Mouse (Mus musculus): ENCODE results near the gene Mypn. TPM values are rescaled to one million over a fixed set of nuclear protein-coding genes. Genes with fewer than 3 reads are reported as not detected.

Gene Mypn
- polyA plus RNA-seq, 1 experiment from 2014 or later = 0.12 TPM

- WGBS = 68% methylated on average over 7 of the region's 7 CpGs
- no peak for ATAC-seq (ENCODE audit: low FRiP score, low TSS enrichment)
Measured at GRCm38 (mm10) chr10:63130500-63130899, 73.3 kb downstream of the Mypn start.

GRCm38 (mm10) chr10:63128256-63128655 is 75.5 kb downstream of the Mypn start:
- no peak for DNase-seq (ENCODE audit: low spot score)
- TF ChIP-seq CTCF (IDR thresholded peaks at IDR 0.05; ENCODE audit: low read depth) (no peak), EP300 (optimal IDR thresholded peaks at IDR 0.05) (no peak)
- H3K27ac ChIP-seq (replicated peaks) = no peak overlapping the region
- H3K9ac ChIP-seq (ENCODE audit: low read length) = no peak overlapping the region
- no peak overlapping the region for H3K4me2 ChIP-seq (replicated peaks; ENCODE audit: low read depth)
- H3K36me3 ChIP-seq (ENCODE audit: control insufficient read depth, insufficient read depth, low read length) = no peaks in the 10 kb centered on the region
- no peaks in the 10 kb centered on the region for H3K4me1 ChIP-seq (replicated peaks; ENCODE audit: control insufficient read depth, insufficient read depth)
- no peaks in the 10 kb centered on the region for H3K27me3 ChIP-seq (ENCODE audit: control insufficient read depth, insufficient read depth, low read length)
- H3K4me3 ChIP-seq (ENCODE audit: low read depth, low read length) = no peak overlapping the region
- WGBS = 38% methylated on average over 7 of the region's 7 CpGs
- ATAC-seq (ENCODE audit: low FRiP score, low TSS enrichment) = no peak
- H3K9me3 ChIP-seq (ENCODE audit: control insufficient read depth, low read length) = no peaks in the 10 kb centered on the region

More at GRCm38 (mm10) chr10:63130500-63130899, 73.3 kb downstream of the Mypn start:
- Histone ChIP-seq H3K4me3 (ENCODE audit: low read depth, low read length) (no peak overlapping the region), H3K4me2 (replicated peaks; ENCODE audit: low read depth) (no peak overlapping the region), H3K27ac (replicated peaks) (no peak overlapping the region), H3K9me3 (ENCODE audit: control insufficient read depth, low read length) (no peaks in the 10 kb centered on the region), H3K9ac (ENCODE audit: low read length) (no peak overlapping the region), H3K4me1 (replicated peaks; ENCODE audit: control insufficient read depth, insufficient read depth) (no peaks in the 10 kb centered on the region), H3K27me3 (ENCODE audit: control insufficient read depth, insufficient read depth, low read length) (no peaks in the 10 kb centered on the region), H3K36me3 (ENCODE audit: control insufficient read depth, insufficient read depth, low read length) (no peaks in the 10 kb centered on the region)
- TF ChIP-seq EP300 (optimal IDR thresholded peaks at IDR 0.05) = no peak
- 0 out of 2 replicates have a peak, but pooled peaks have one; percentile 10 for TF ChIP-seq CTCF (IDR thresholded peaks at IDR 0.05; ENCODE audit: low read depth)
- DNase-seq (ENCODE audit: low spot score) = no peak

- no peak for ATAC-seq (ENCODE audit: low FRiP score, low TSS enrichment)
- Histone ChIP-seq H3K9ac (ENCODE audit: low read length) (no peak overlapping the region), H3K4me3 (ENCODE audit: low read depth, low read length) (no peak overlapping the region), H3K27me3 (ENCODE audit: control insufficient read depth, insufficient read depth, low read length) (no peaks in the 10 kb centered on the region), H3K27ac (replicated peaks) (no peak overlapping the region), H3K4me2 (replicated peaks; ENCODE audit: low read depth) (no peak overlapping the region), H3K4me1 (replicated peaks; ENCODE audit: control insufficient read depth, insufficient read depth) (no peaks in the 10 kb centered on the region), H3K36me3 (ENCODE audit: control insufficient read depth, insufficient read depth, low read length) (no peaks in the 10 kb centered on the region), H3K9me3 (ENCODE audit: control insufficient read depth, low read length) (no peaks in the 10 kb centered on the region)
- WGBS = 92% methylated on average over 6 of the region's 6 CpGs
- TF ChIP-seq CTCF (IDR thresholded peaks at IDR 0.05; ENCODE audit: low read depth) (no peak), EP300 (optimal IDR thresholded peaks at IDR 0.05) (no peak)
- no peak for DNase-seq (ENCODE audit: low spot score)
Measured at GRCm38 (mm10) chr10:63127156-63127555, 76.6 kb downstream of the Mypn start.

DNA sequence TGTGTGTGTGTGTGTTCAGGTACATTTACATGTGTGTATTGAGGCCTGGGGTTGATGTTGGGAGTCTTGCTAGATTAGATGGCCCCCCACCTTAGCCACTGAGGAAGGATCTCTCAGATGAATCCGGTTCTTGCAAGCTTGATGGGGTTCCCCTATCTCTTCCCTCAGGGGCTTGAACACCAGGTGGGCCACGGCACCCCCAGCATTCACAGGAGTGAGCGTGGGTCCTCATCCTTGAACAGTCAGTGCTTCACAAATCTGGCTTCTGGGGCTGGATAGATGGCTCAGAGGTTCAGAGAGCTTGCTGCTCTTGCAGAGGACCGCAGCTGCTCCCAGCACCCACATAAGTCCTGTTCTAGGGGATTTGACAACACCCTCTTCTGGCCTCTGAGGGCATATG is 77.6 kb downstream of the Mypn start:
- no peaks in the 10 kb centered on the region for H3K4me1 ChIP-seq (replicated peaks; ENCODE audit: control insufficient read depth, insufficient read depth)
- DNase-seq (ENCODE audit: low spot score) (no peak), ATAC-seq (ENCODE audit: low FRiP score, low TSS enrichment) (no peak)
- TF ChIP-seq CTCF (IDR thresholded peaks at IDR 0.05; ENCODE audit: low read depth) (no peak), EP300 (optimal IDR thresholded peaks at IDR 0.05) (no peak)
- H3K4me3 ChIP-seq (ENCODE audit: low read depth, low read length) = no peak overlapping the region
- H3K27ac ChIP-seq (replicated peaks) = no peak overlapping the region
- H3K27me3 ChIP-seq (ENCODE audit: control insufficient read depth, insufficient read depth, low read length) = no peaks in the 10 kb centered on the region
- 83% methylated on average over 4 of the region's 4 CpGs for WGBS
- no peaks in the 10 kb centered on the region for H3K9me3 ChIP-seq (ENCODE audit: control insufficient read depth, low read length)
- no peak overlapping the region for H3K4me2 ChIP-seq (replicated peaks; ENCODE audit: low read depth)
- no peak overlapping the region for H3K9ac ChIP-seq (ENCODE audit: low read length)
- H3K36me3 ChIP-seq (ENCODE audit: control insufficient read depth, insufficient read depth, low read length) = no peaks in the 10 kb centered on the region

GRCm38 (mm10) chr10:63125343-63125742 is 78.4 kb downstream of the Mypn start:
- H3K27me3 ChIP-seq (ENCODE audit: control insufficient read depth, insufficient read depth, low read length) = no peaks in the 10 kb centered on the region
- no peaks in the 10 kb centered on the region for H3K36me3 ChIP-seq (ENCODE audit: control insufficient read depth, insufficient read depth, low read length)
- H3K27ac ChIP-seq (replicated peaks) = no peak overlapping the region
- H3K9ac ChIP-seq (ENCODE audit: low read length) = no peak overlapping the region
- no peak for ATAC-seq (ENCODE audit: low FRiP score, low TSS enrichment)
- no peaks in the 10 kb centered on the region for H3K4me1 ChIP-seq (replicated peaks; ENCODE audit: control insufficient read depth, insufficient read depth)
- H3K4me3 ChIP-seq (ENCODE audit: low read depth, low read length) = no peak overlapping the region
- H3K9me3 ChIP-seq (ENCODE audit: control insufficient read depth, low read length) = no peaks in the 10 kb centered on the region
- DNase-seq (ENCODE audit: low spot score) = peak; percentile 29
- TF ChIP-seq EP300 (optimal IDR thresholded peaks at IDR 0.05) = no peak
- peak; percentile 55 for TF ChIP-seq CTCF (IDR thresholded peaks at IDR 0.05; ENCODE audit: low read depth)
- WGBS = 37% methylated on average over 11 of the region's 11 CpGs
- no peak overlapping the region for H3K4me2 ChIP-seq (replicated peaks; ENCODE audit: low read depth)

GRCm38 (mm10) chr10:63124016-63124415 is 79.7 kb downstream of the Mypn start:
- H3K27ac ChIP-seq (replicated peaks) = no peak overlapping the region
- H3K4me2 ChIP-seq (replicated peaks; ENCODE audit: low read depth) = no peak overlapping the region
- TF ChIP-seq EP300 (optimal IDR thresholded peaks at IDR 0.05) (no peak), CTCF (IDR thresholded peaks at IDR 0.05; ENCODE audit: low read depth) (no peak)
- WGBS = 90% methylated on average over 10 of the region's 10 CpGs
- H3K4me3 ChIP-seq (ENCODE audit: low read depth, low read length) = no peak overlapping the region
- no peaks in the 10 kb centered on the region for H3K9me3 ChIP-seq (ENCODE audit: control insufficient read depth, low read length)
- H3K36me3 ChIP-seq (ENCODE audit: control insufficient read depth, insufficient read depth, low read length) = no peaks in the 10 kb centered on the region
- DNase-seq (ENCODE audit: low spot score) (no peak), ATAC-seq (ENCODE audit: low FRiP score, low TSS enrichment) (no peak)
- no peaks in the 10 kb centered on the region for H3K27me3 ChIP-seq (ENCODE audit: control insufficient read depth, insufficient read depth, low read length)
- no peak overlapping the region for H3K9ac ChIP-seq (ENCODE audit: low read length)
- H3K4me1 ChIP-seq (replicated peaks; ENCODE audit: control insufficient read depth, insufficient read depth) = no peaks in the 10 kb centered on the region
